Mouse (Mus musculus) heart, adult 10 weeks (tissue): ENCODE data around the gene R3hcc1l. TPM values are rescaled to one million over a fixed set of nuclear protein-coding genes. Genes with fewer than 3 reads are reported as not detected.

Experiments
- polyA plus RNA-seq: library from polyadenylated mRNA; stranded (reverse); fragments of 350-450 nt; fragmentation: Illumina TruSeq; extraction: RNeasy Lipid Tissue Mini Kit (QIAGEN cat#74804); gene quantifications from one replicate; pipeline ENCODE4 v1.2.3, GENCODE M21; 2014; ENCODE audit warnings: low read depth, low replicate concordance

Gene R3hcc1l
- 12.6 TPM for polyA plus RNA-seq

DNA sequence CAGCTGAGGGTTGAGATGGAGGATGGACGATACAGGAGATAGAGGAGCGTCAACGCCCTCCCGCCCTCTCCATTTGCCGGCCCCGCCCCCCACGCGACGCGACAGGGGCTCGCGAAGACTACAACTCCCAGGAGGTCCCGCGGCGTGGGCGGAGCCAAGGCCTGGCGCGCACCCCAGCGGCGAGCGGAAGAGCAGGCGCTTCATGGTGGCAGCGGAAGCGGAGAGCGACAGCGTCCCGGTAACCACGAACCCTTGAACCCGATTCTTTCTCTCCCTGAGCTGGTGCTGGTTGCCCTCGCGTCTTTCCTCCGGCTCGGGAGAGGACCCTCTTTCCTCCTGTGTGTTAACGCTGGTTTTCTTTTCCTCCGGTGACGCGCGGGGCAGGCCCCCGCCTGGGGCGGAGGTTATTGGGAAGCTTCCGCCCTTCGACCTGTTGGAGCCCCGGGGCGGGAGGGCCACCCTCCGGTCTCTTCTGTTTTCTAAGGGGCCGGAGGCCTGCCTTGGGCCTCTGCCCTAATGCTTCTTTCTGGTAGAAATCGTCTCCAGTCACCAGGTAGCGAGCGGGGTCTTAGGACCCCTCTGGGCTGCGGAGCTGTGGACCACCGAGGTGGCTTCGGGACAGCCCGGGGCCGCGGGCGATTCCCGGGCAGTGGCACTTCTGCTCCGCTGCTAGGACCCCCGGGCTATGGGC is at the start of gene R3hcc1l:
Gene R3hcc1l, plus strand, starts transcription at position 140 of the 691 bp plus-strand sequence.

DNA sequence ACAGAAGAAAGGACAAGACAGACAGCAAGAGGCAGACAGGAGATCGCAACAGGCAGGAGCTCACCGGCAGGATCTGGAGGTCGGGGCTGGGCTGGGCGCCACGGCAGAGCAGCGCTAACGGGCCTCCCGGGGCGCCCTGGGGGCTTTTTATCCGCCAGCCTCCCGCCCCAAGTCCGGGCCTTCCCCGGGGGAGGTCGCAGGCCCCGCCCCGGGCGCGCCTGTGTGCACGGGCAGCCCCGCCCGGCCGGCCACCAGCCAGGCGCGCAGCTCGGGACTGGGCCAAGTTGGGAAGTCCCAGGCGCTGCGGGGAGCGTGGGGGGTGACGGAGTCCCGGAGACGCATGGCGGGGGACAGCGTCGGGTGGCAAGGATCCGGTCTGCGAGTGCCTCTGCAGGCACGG is 94.1 kb downstream of the R3hcc1l start, which contains the start of gene Loxl4:
Gene Loxl4, minus strand, starts transcription at position 160 of the 400 bp plus-strand sequence.

Other genes with a start within 250 kb of the R3hcc1l start
- gene Crtac1, start 87.0 kb upstream of the R3hcc1l start, polyA plus RNA-seq: not detected
- gene Loxl4, start 94.1 kb downstream of the R3hcc1l start, polyA plus RNA-seq: 0.71 TPM
- gene Pyroxd2, start 234.0 kb downstream of the R3hcc1l start, polyA plus RNA-seq: 1.1 TPM